Mouse (Mus musculus) stomach, embryonic 16.5 days (tissue): Measurements from ENCODE around the gene Axl. TPM values are rescaled to one million over a fixed set of nuclear protein-coding genes. Genes with fewer than 3 reads are reported as not detected.

Experiments used
- ATAC-seq: fragments of 200-750 bp; cut with Nextera tagmentation; 2 replicates; pipeline ENCODE4 v1.8.0; 2017; ENCODE audit warnings: moderate number of reproducible peaks, moderate TSS enrichment; ENCODE audit not compliant: insufficient read depth, low FRiP score
- H3K27ac ChIP-seq: fragments of 300-500 bp; sonication (generic); 2 replicates; pipeline ENCODE4 v1.5.1; 2014; ENCODE audit warnings: low read length
- H3K27me3 ChIP-seq: fragments of 300-500 bp; sonication (generic); 2 replicates; pipeline ENCODE4 v1.6.1; 2014; ENCODE audit warnings: low read length, control low read depth, mixed read lengths; ENCODE audit not compliant: control insufficient read depth, insufficient read depth
- H3K36me3 ChIP-seq: fragments of 300-500 bp; sonication (generic); 2 replicates; pipeline ENCODE4 v1.6.1; 2014; ENCODE audit warnings: low read length; ENCODE audit not compliant: control insufficient read depth, insufficient read depth
- H3K4me1 ChIP-seq: fragments of 300-500 bp; sonication (generic); 2 replicates; pipeline ENCODE4 v1.6.1; 2014; ENCODE audit warnings: low read length, control low read depth, mixed read lengths; ENCODE audit not compliant: control insufficient read depth, insufficient read depth
- H3K4me2 ChIP-seq: fragments of 300-500 bp; sonication (generic); 2 replicates; pipeline ENCODE4 v1.6.1; 2014; ENCODE audit warnings: low read depth, low read length, mixed read lengths
- H3K4me3 ChIP-seq: fragments of 300-500 bp; sonication (generic); replicated peaks from 2 replicates; pipeline ENCODE4 v1.5.1; 2014; ENCODE audit warnings: mild to moderate bottlenecking, low read length
- H3K9ac ChIP-seq: fragments of 300-500 bp; sonication (generic); 2 replicates; pipeline ENCODE4 v1.6.1; 2014; ENCODE audit warnings: low read length
- H3K9me3 ChIP-seq: fragments of 300-500 bp; sonication (generic); replicated peaks from 2 replicates; pipeline ENCODE4 v1.6.1; 2016; ENCODE audit warnings: low read length, control low read depth; ENCODE audit not compliant: control insufficient read depth
- WGBS: fragments of 180-500 bp; shearing (Covaris S2); extraction: QIAGEN DNeasy Blood & Tissue Kit; methylation state at CpG from one replicate; pipeline ENCODE4 v1.1.7; 2014; 5-methylcytosine and 5-hydroxymethylcytosine counted together
- polyA plus RNA-seq: library from polyadenylated mRNA; unstranded; fragments of >200 nt; fragmentation: Nextera tagmentation; extraction: Ambion mirVana; gene quantifications from 2 replicates; pipeline ENCODE4 v1.2.1, GENCODE M21; 2015

Axl gene
- polyA plus RNA-seq, 1 experiment from 2014 or later: 85.1 TPM

- H3K9me3 ChIP-seq: no peaks in the 10 kb centered on the region
- H3K4me1 ChIP-seq: no peaks in the 10 kb centered on the region
- no peaks in the 10 kb centered on the region for H3K27me3 ChIP-seq
- no peak overlapping the region for H3K27ac ChIP-seq
- H3K4me3 ChIP-seq: no peak overlapping the region
- no peak for ATAC-seq
- no peak overlapping the region for H3K4me2 ChIP-seq
- WGBS: 83% methylated on average over 6 of the region's 6 CpGs
- H3K36me3 ChIP-seq: peaks cover 15% of the 10 kb centered on the region
- H3K9ac ChIP-seq: no peak overlapping the region
Observed at GRCm38 (mm10) chr7:25766108-25766507, 22.4 kb downstream of the Axl start.

GRCm38 (mm10) chr7:25764221-25764620 is 24.3 kb downstream of the Axl start:
- no peaks in the 10 kb centered on the region for H3K27me3 ChIP-seq
- no peaks in the 10 kb centered on the region for H3K4me1 ChIP-seq
- WGBS: 49% methylated on average over 5 of the region's 5 CpGs
- no peak overlapping the region for H3K4me3 ChIP-seq
- peak overlapping the region; percentile 36 for H3K27ac ChIP-seq
- no peak overlapping the region for H3K4me2 ChIP-seq
- H3K36me3 ChIP-seq: peaks cover 9% of the 10 kb centered on the region
- no peak overlapping the region for H3K9ac ChIP-seq
- H3K9me3 ChIP-seq: no peaks in the 10 kb centered on the region
- ATAC-seq: 0 out of 2 replicates have a peak, but pooled peaks have one; percentile 32

- Histone ChIP-seq H3K9me3 (no peaks in the 10 kb centered on the region), H3K9ac (no peak overlapping the region), H3K4me2 (no peak overlapping the region), H3K36me3 (peaks cover 9% of the 10 kb centered on the region), H3K4me1 (no peaks in the 10 kb centered on the region), H3K27ac (peak overlapping the region; percentile 36), H3K4me3 (no peak overlapping the region), H3K27me3 (no peaks in the 10 kb centered on the region)
- no peak for ATAC-seq
- 65% methylated on average over 11 of the region's 11 CpGs for WGBS
Observed at GRCm38 (mm10) chr7:25763678-25764077, 24.8 kb downstream of the Axl start.

GRCm38 (mm10) chr7:25761354-25761753 is 27.2 kb downstream of the Axl start:
- Histone ChIP-seq H3K4me3 (no peak overlapping the region), H3K36me3 (0 out of 2 replicates have a peak, but pooled peaks cover 2% of the 10 kb centered on the region), H3K27ac (no peak overlapping the region), H3K4me2 (no peak overlapping the region), H3K9me3 (no peaks in the 10 kb centered on the region), H3K4me1 (no peaks in the 10 kb centered on the region), H3K9ac (no peak overlapping the region), H3K27me3 (no peaks in the 10 kb centered on the region)
- ATAC-seq: no peak
- WGBS: 74% methylated on average over 10 of the region's 10 CpGs

- Histone ChIP-seq H3K27ac (peak overlapping the region; percentile 99), H3K36me3 (0 out of 2 replicates have a peak, but pooled peaks cover under 1% of the 10 kb centered on the region), H3K4me2 (peak overlapping the region; percentile 97), H3K4me1 (peaks cover 16% of the 10 kb centered on the region), H3K9ac (peak overlapping the region; percentile 72), H3K4me3 (peak overlapping the region; percentile 94), H3K27me3 (no peaks in the 10 kb centered on the region), H3K9me3 (no peaks in the 10 kb centered on the region)
- peak; percentile 41 for ATAC-seq
- under 1% methylated on average over 18 of the region's 18 CpGs for WGBS
Observed at GRCm38 (mm10) chr7:25756011-25756410, 32.5 kb downstream of the Axl start.

GRCm38 (mm10) chr7:25755468-25755833 is 33.1 kb downstream of the Axl start:
- H3K4me2 ChIP-seq: peak overlapping the region; percentile 97
- under 1% methylated on average over 15 of the region's 15 CpGs for WGBS
- H3K4me1 ChIP-seq: peaks cover 16% of the 10 kb centered on the region
- H3K9ac ChIP-seq: peak overlapping the region; percentile 72
- H3K27ac ChIP-seq: peak overlapping the region; percentile 99
- H3K27me3 ChIP-seq: no peaks in the 10 kb centered on the region
- H3K36me3 ChIP-seq: 0 out of 2 replicates have a peak, but pooled peaks cover 5% of the 10 kb centered on the region
- ATAC-seq: peak; percentile 33
- peak overlapping the region; percentile 94 for H3K4me3 ChIP-seq
- no peaks in the 10 kb centered on the region for H3K9me3 ChIP-seq

- Histone ChIP-seq H3K27ac (peak within 1 kb of the TSS; percentile 99), H3K4me2 (peak within 1 kb of the TSS; percentile 97), H3K4me3 (peak within 1 kb of the TSS; percentile 94), H3K9ac (peak within 1 kb of the TSS; percentile 98), H3K9me3 (no peaks in the 10 kb centered on the region), H3K27me3 (no peaks in the 10 kb centered on the region), H3K4me1 (peaks cover 16% of the 10 kb centered on the region), H3K36me3 (0 out of 2 replicates have a peak, but pooled peaks cover 5% of the 10 kb centered on the region)
- peak; percentile 94 for ATAC-seq
- under 1% methylated on average over 55 of the region's 55 CpGs for WGBS
Observed at GRCm38 (mm10) chr7:25754738-25755467, 33.6 kb downstream of the Axl start, which contains the start of gene Hnrnpul1. TSS of gene Hnrnpul1 (minus strand) at chr7:25754757.

- Histone ChIP-seq H3K27me3 (no peaks in the 10 kb centered on the region), H3K4me2 (peak overlapping the region; percentile 93), H3K27ac (peak overlapping the region; percentile 99), H3K9me3 (no peaks in the 10 kb centered on the region), H3K36me3 (0 out of 2 replicates have a peak, but pooled peaks cover 6% of the 10 kb centered on the region), H3K4me3 (peak overlapping the region; percentile 94), H3K4me1 (peaks cover 16% of the 10 kb centered on the region), H3K9ac (peak overlapping the region; percentile 98)
- WGBS: under 1% methylated on average over 30 of the region's 30 CpGs
- no peak for ATAC-seq
Observed at GRCm38 (mm10) chr7:25754439-25754737, 34.1 kb downstream of the Axl start.

- ATAC-seq: no peak
- H3K9ac ChIP-seq: peak overlapping the region; percentile 98
- WGBS: 1% methylated on average over 46 of the region's 46 CpGs
- H3K4me3 ChIP-seq: peak overlapping the region; percentile 94
- H3K4me2 ChIP-seq: peak overlapping the region; percentile 93
- H3K27ac ChIP-seq: peak overlapping the region; percentile 99
- peaks cover 11% of the 10 kb centered on the region; the same call in 1 of the 2 replicates for H3K36me3 ChIP-seq
- no peaks in the 10 kb centered on the region for H3K27me3 ChIP-seq
- H3K9me3 ChIP-seq: no peaks in the 10 kb centered on the region
- peaks cover 16% of the 10 kb centered on the region for H3K4me1 ChIP-seq
Observed at GRCm38 (mm10) chr7:25753643-25754438, 34.7 kb downstream of the Axl start.
